Mouse (Mus musculus): ENCODE measurements at regions not wholly inside any gene's neighbourhood (a gene's known extent, or its start where the extent isn't known, plus 50 kb on each side); places are given as distances from the start of the nearest gene placed in this dataset.

- no peak for TF ChIP-seq CTCF (IDR thresholded peaks at IDR 0.05; ENCODE audit: control insufficient read depth, insufficient read depth, insufficient read length)
- TF ChIP-seq MYOD1 (IDR thresholded peaks at IDR 0.05; ENCODE audit: control insufficient read depth, insufficient read length, low read depth): no peak
- no peak for TF ChIP-seq MAX (IDR thresholded peaks at IDR 0.05)
- TF ChIP-seq MYOG (IDR thresholded peaks at IDR 0.05; ENCODE audit: control insufficient read depth, extremely low read depth, insufficient read length): no peak
- no peak for TF ChIP-seq USF1 (IDR thresholded peaks at IDR 0.05; ENCODE audit: low read depth)
- TF ChIP-seq FOSL1 (IDR thresholded peaks at IDR 0.05; ENCODE audit: insufficient read depth, low read length, poor library complexity, severe bottlenecking): no peak
- TF ChIP-seq CEBPB (IDR thresholded peaks at IDR 0.05; ENCODE audit: low read depth): no peak
These were observed 139.3 kb downstream of the Sec16b start for GRCm38 (mm10) chr1:157645682-157646421.
